Mouse (Mus musculus): ENCODE results near the gene Tbc1d20.

DNA sequence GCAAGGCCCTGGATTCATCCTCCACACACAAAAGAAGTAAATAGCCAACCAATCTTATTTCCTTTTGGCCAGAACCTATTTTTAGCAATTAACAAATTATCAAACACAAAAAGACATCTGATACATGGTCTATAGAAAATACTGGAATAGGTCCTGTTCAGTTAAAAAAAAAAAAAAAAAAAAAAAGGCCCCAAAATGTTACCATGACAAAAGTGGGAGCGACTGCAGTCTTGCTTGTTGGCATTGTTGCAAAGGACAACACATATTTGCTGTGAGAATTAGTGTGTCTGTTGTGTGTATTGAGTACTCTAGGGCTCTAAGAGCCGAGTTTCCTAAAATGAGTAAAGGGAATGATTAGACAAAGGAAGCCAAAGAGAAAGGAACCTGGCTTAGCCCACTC, 1.2 kb upstream of the Tbc1d20 start:
- TF ChIP-seq CTCF (IDR thresholded peaks at IDR 0.05), result no peak
- TF ChIP-seq EP300 (IDR thresholded peaks at IDR 0.05), result no peak

All from lung, postnatal 0 days (tissue).